Mouse (Mus musculus): ENCODE results near the gene Npr2.

DNA sequence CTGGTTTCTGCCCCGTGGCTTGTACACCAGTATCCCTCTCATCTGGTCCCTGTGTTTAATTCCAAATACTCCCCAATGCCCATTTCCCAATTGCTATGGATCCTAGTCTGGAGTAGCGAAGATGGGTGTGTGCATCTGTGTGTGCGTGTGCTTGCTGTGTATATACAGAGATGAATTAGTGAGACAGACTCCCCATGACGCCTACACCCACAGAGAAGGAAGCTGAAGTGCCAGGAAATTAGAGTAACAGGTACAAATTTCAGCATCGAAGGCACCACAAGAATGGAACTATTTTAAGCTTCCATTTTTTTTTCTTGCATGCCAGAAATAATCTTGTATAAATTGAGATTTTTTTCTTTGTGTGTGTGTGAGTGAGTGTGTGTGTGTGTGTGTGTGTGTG lies 59.3 kb downstream of the Npr2 start:
- TF ChIP-seq CTCF (IDR thresholded peaks at IDR 0.05; ENCODE audit: low read depth, low read length), result no peak
- TF ChIP-seq POLR2A (IDR thresholded peaks at IDR 0.05; ENCODE audit: borderline replicate concordance, low read depth, low read length), result no peak

All from bone marrow macrophage, adult 2 months (primary cell).